ENCODE assay signal across 9 mouse cellular contexts in genomic region chr4:102510939-102511391, GRCm38 (mm10).
DNase-seq lines count a peak whose midpoint lies in the region; ATAC-seq and TF ChIP-seq lines count a peak whose summit lies in the region.
"Had no signal": no experiment of that assay in that cellular context is flagged by ENCODE, and none has a peak within 500 bp of the region (broad histone marks: within the 10 kb centered on the region; RNA-seq: fewer than 3 reads in every experiment).

No protein-coding gene starts in this region.

- peak; percentile 51 to 62 for DNase-seq in spleen, adult 2 months (ENCODE audit: low read depth in 1 of 2, low spot score in 2 of 2)
- DNase-seq in spleen, adult 12 weeks (ENCODE audit: low spot score): no peak
- DNase-seq in forebrain, embryonic 14.5 days (ENCODE audit: low spot score): peak; percentile 76
- DNase-seq in kidney, postnatal 10 days: peak; percentile 90
- peak; percentile 67 for DNase-seq in liver, postnatal 0 days
- DNase-seq in thymus, postnatal 0 days (ENCODE audit: low spot score): peak; percentile 29

- peaks cover 27% of the 10 kb centered on the region for H3K4me1 ChIP-seq in spleen, adult 2 months (ENCODE audit: control insufficient read depth, insufficient read depth, insufficient read length)
- H3K4me1 ChIP-seq in forebrain, embryonic 14.5 days (ENCODE audit: control insufficient read depth, insufficient read depth, low read length): peaks cover 8% of the 10 kb centered on the region
- peaks cover 33% of the 10 kb centered on the region for H3K4me1 ChIP-seq in heart, embryonic 16.5 days (ENCODE audit: control insufficient read depth, insufficient read depth, low read length)
- H3K4me1 ChIP-seq in liver, postnatal 0 days (ENCODE audit: insufficient read depth): peaks cover 37% of the 10 kb centered on the region
- peaks cover 24% of the 10 kb centered on the region for H3K4me1 ChIP-seq in neural tube, embryonic 13.5 days (replicated peaks)

- H3K4me3 ChIP-seq in spleen, adult 2 months (ENCODE audit: extremely low read depth, insufficient read depth, insufficient read length): peak overlapping the region; percentile 34; the same call in 1 of the 2 replicates
- H3K4me3 ChIP-seq in forebrain, embryonic 14.5 days (ENCODE audit: low read depth, low read length): 0 out of 2 replicates have a peak overlapping the region, but pooled peaks have one; percentile 2
- H3K4me3 ChIP-seq in heart, embryonic 16.5 days (ENCODE audit: low read length): peak overlapping the region; percentile 9
- H3K4me3 ChIP-seq in liver, postnatal 0 days (ENCODE audit: low read depth, low read length): 0 out of 2 replicates have a peak overlapping the region, but pooled peaks have one; percentile 9
- peak overlapping the region; percentile 13; the same call in 1 of the 2 replicates for H3K4me3 ChIP-seq in neural tube, embryonic 13.5 days

- H3K4me2 ChIP-seq in forebrain, embryonic 14.5 days (ENCODE audit: low read length): peak overlapping the region; percentile 35
- H3K4me2 ChIP-seq in heart, embryonic 16.5 days (ENCODE audit: low read depth, low read length): peak overlapping the region; percentile 63
- peak overlapping the region; percentile 60 for H3K4me2 ChIP-seq in liver, postnatal 0 days (ENCODE audit: low read depth, low read length)
- H3K4me2 ChIP-seq in neural tube, embryonic 13.5 days: peak overlapping the region; percentile 46

- no peaks in the 10 kb centered on the region for H3K27me3 ChIP-seq in spleen, adult 2 months (ENCODE audit: control insufficient read depth, insufficient read depth, low read length)
- no peaks in the 10 kb centered on the region for H3K27me3 ChIP-seq in forebrain, embryonic 14.5 days (replicated peaks; ENCODE audit: control insufficient read depth, insufficient read depth, low read length)
- H3K27me3 ChIP-seq in heart, embryonic 16.5 days (ENCODE audit: control insufficient read depth, insufficient read depth, low read length): no peaks in the 10 kb centered on the region
- H3K27me3 ChIP-seq in liver, postnatal 0 days (ENCODE audit: insufficient read depth, low read length): no peaks in the 10 kb centered on the region
- no peaks in the 10 kb centered on the region for H3K27me3 ChIP-seq in neural tube, embryonic 13.5 days

- TF ChIP-seq EP300 in liver, postnatal 0 days (IDR thresholded peaks at IDR 0.05; ENCODE audit: low read depth): peak; percentile 71

- WGBS in spleen, adult 2 months: 15% methylated on average over 8 of the region's 8 CpGs
- 34% methylated on average over 8 of the region's 8 CpGs for WGBS in forebrain, embryonic 14.5 days
- WGBS in heart, embryonic 16.5 days: 6% methylated on average over 8 of the region's 8 CpGs
- 19% methylated on average over 8 of the region's 8 CpGs for WGBS in liver, postnatal 0 days (ENCODE audit: insufficient replicate concordance)
- WGBS in neural tube, embryonic 13.5 days: 32% methylated on average over 8 of the region's 8 CpGs

- TF ChIP-seq POLR2A in spleen, adult 2 months (IDR thresholded peaks at IDR 0.05; ENCODE audit: low read depth, low read length): no peak

- H3K36me3 ChIP-seq in spleen, adult 2 months (ENCODE audit: control insufficient read depth, insufficient read depth, low read length): no peaks in the 10 kb centered on the region
- H3K36me3 ChIP-seq in forebrain, embryonic 14.5 days (ENCODE audit: control insufficient read depth, insufficient read depth, low read length): no peaks in the 10 kb centered on the region
- peaks cover 6% of the 10 kb centered on the region for H3K36me3 ChIP-seq in heart, embryonic 16.5 days (ENCODE audit: control insufficient read depth, insufficient read depth)
- no peaks in the 10 kb centered on the region for H3K36me3 ChIP-seq in liver, postnatal 0 days (replicated peaks; ENCODE audit: insufficient read depth, low read length)
- H3K36me3 ChIP-seq in neural tube, embryonic 13.5 days: no peaks in the 10 kb centered on the region; the same call in 1 of the 2 replicates
- H3K36me3 ChIP-seq: G1E had no signal

- H3K27ac ChIP-seq in spleen, adult 2 months (ENCODE audit: insufficient read depth, low read length): peak overlapping the region; percentile 83
- no peak overlapping the region for H3K27ac ChIP-seq in forebrain, embryonic 14.5 days (ENCODE audit: low read depth, low read length)
- H3K27ac ChIP-seq in heart, embryonic 16.5 days (ENCODE audit: low read length): peak overlapping the region; percentile 96
- H3K27ac ChIP-seq in liver, postnatal 0 days (ENCODE audit: low read depth): peak overlapping the region; percentile 69
- peak overlapping the region; percentile 78 for H3K27ac ChIP-seq in neural tube, embryonic 13.5 days (replicated peaks)

- H3K9me3 ChIP-seq in forebrain, embryonic 14.5 days (replicated peaks; ENCODE audit: control insufficient read depth, low read length): no peaks in the 10 kb centered on the region
- no peaks in the 10 kb centered on the region for H3K9me3 ChIP-seq in heart, embryonic 16.5 days (replicated peaks; ENCODE audit: control insufficient read depth, low read length)
- no peaks in the 10 kb centered on the region for H3K9me3 ChIP-seq in liver, postnatal 0 days (ENCODE audit: low read length)
- H3K9me3 ChIP-seq in neural tube, embryonic 13.5 days: no peaks in the 10 kb centered on the region

- ATAC-seq in forebrain, embryonic 14.5 days: peak; percentile 50; the same call in 1 of the 2 replicates
- ATAC-seq in heart, embryonic 16.5 days (replicated peaks; ENCODE audit: extremely low read depth, insufficient read depth, low FRiP score): peak; percentile 92
- peak; percentile 70 for ATAC-seq in liver, postnatal 0 days
- ATAC-seq in neural tube, embryonic 13.5 days (ENCODE audit: low read depth): peak; percentile 54; the same call in 1 of the 2 replicates

- TF ChIP-seq CTCF in spleen, adult 2 months (IDR thresholded peaks at IDR 0.05; ENCODE audit: extremely low read depth, insufficient read depth, insufficient read length, insufficient replicate concordance): no peak
- no peak for TF ChIP-seq CTCF in liver, postnatal 0 days (IDR thresholded peaks at IDR 0.05; ENCODE audit: low read depth)

- H3K9ac ChIP-seq in forebrain, embryonic 14.5 days (ENCODE audit: low read length): peak overlapping the region; percentile 43; the same call in 1 of the 2 replicates
- peak overlapping the region; percentile 66 for H3K9ac ChIP-seq in heart, embryonic 16.5 days (ENCODE audit: low read length)
- peak overlapping the region; percentile 32 for H3K9ac ChIP-seq in liver, postnatal 0 days (replicated peaks)
- H3K9ac ChIP-seq in neural tube, embryonic 13.5 days: peak overlapping the region; percentile 64
